Mouse (Mus musculus): ENCODE data around the gene Pygo2.

GRCm38 (mm10) chr3:89411490-89412393 lies 18.3 kb upstream of the Pygo2 start, which contains the start of gene Flad1:
- TF ChIP-seq CTCF (IDR thresholded peaks at IDR 0.05; ENCODE audit: control insufficient read depth, insufficient read depth, low read length) (no peak), POLR2A (IDR thresholded peaks at IDR 0.05; ENCODE audit: borderline replicate concordance, control insufficient read depth, low read depth, low read length) (no peak)
